Mouse (Mus musculus) midbrain, embryonic 14.5 days (tissue): ENCODE results near the gene Gm12166. TPM values are rescaled to one million over a fixed set of nuclear protein-coding genes. Genes with fewer than 3 reads are reported as not detected.
"Not testable (repeated sequence)": the region's sequence is repeated elsewhere in the genome, so short reads cannot be mapped to it uniquely, and the experiment has no call there.

Source experiments
- ATAC-seq: fragments of 200-750 bp; cut with Nextera tagmentation; 2 replicates; pipeline ENCODE4 v1.8.0; 2017; ENCODE audit warnings: moderate number of reproducible peaks, moderate library complexity; ENCODE audit not compliant: low FRiP score, low TSS enrichment
- DNase-seq: peaks from one replicate; pipeline ENCODE4 v3.0.0-alpha.2; 2015
- H3K27ac ChIP-seq: fragments of 300-500 bp; sonication (generic); replicated peaks from 2 replicates; pipeline ENCODE4 v1.5.1; 2014; ENCODE audit warnings: mild to moderate bottlenecking, low read depth, low read length, moderate library complexity
- H3K27me3 ChIP-seq: fragments of 300-500 bp; sonication (generic); 2 replicates; pipeline ENCODE4 v1.6.1; 2014; ENCODE audit warnings: low read length, control low read depth, mixed read lengths; ENCODE audit not compliant: control insufficient read depth, insufficient read depth
- H3K36me3 ChIP-seq: fragments of 300-500 bp; sonication (generic); 2 replicates; pipeline ENCODE4 v1.6.1; 2014; ENCODE audit warnings: low read length, control low read depth; ENCODE audit not compliant: control insufficient read depth, insufficient read depth
- H3K4me1 ChIP-seq: fragments of 300-500 bp; sonication (generic); 2 replicates; pipeline ENCODE4 v1.6.1; 2014; ENCODE audit warnings: mild to moderate bottlenecking, antibody characterized with exemption, low read length, control low read depth; ENCODE audit not compliant: control insufficient read depth, insufficient read depth
- H3K4me2 ChIP-seq: fragments of 300-500 bp; sonication (generic); 2 replicates; pipeline ENCODE4 v1.6.1; 2014; ENCODE audit warnings: mild to moderate bottlenecking, low read length, moderate library complexity
- H3K4me3 ChIP-seq: fragments of 300-500 bp; sonication (generic); replicated peaks from 2 replicates; pipeline ENCODE4 v1.5.1; 2014; ENCODE audit warnings: low read depth, low read length
- H3K9ac ChIP-seq: fragments of 300-500 bp; sonication (generic); replicated peaks from 2 replicates; pipeline ENCODE4 v1.6.1; 2014; ENCODE audit warnings: mild to moderate bottlenecking, low read length, moderate library complexity
- H3K9me3 ChIP-seq: fragments of 300-500 bp; sonication (generic); 2 replicates; pipeline ENCODE4 v1.6.1; 2016; ENCODE audit warnings: low read length, control low read depth, mixed read lengths; ENCODE audit not compliant: control insufficient read depth
- WGBS: fragments of 180-500 bp; shearing (Covaris S2); extraction: QIAGEN DNeasy Blood & Tissue Kit; methylation state at CpG from one replicate; pipeline ENCODE4 v1.1.7; 2014; 5-methylcytosine and 5-hydroxymethylcytosine counted together
- polyA plus RNA-seq: library from polyadenylated mRNA; unstranded; fragments of >200 nt; fragmentation: Nextera tagmentation; extraction: Ambion mirVana; gene quantifications from 2 replicates; pipeline ENCODE4 v1.2.1, GENCODE M21; 2014

Gene Gm12166
- polyA plus RNA-seq, 1 experiment from 2014 or later: 6.0 TPM

- peaks cover 11% of the 10 kb centered on the region; the same call in 1 of the 2 replicates for H3K4me1 ChIP-seq
- peak overlapping the region; percentile 51 for H3K4me3 ChIP-seq
- H3K9me3 ChIP-seq: no peaks in the 10 kb centered on the region
- DNase-seq (no peak), ATAC-seq (peak; percentile 59)
- H3K27me3 ChIP-seq: no peaks in the 10 kb centered on the region
- H3K36me3 ChIP-seq: no peaks in the 10 kb centered on the region
- WGBS: 26% methylated on average over 13 of the region's 13 CpGs
- H3K9ac ChIP-seq: peak overlapping the region; percentile 85
- H3K27ac ChIP-seq: peak overlapping the region; percentile 86
- H3K4me2 ChIP-seq: peak overlapping the region; percentile 73
These were observed 3.1 kb upstream of the Gm12166 start for GRCm38 (mm10) chr11:46054911-46055895.

DNA sequence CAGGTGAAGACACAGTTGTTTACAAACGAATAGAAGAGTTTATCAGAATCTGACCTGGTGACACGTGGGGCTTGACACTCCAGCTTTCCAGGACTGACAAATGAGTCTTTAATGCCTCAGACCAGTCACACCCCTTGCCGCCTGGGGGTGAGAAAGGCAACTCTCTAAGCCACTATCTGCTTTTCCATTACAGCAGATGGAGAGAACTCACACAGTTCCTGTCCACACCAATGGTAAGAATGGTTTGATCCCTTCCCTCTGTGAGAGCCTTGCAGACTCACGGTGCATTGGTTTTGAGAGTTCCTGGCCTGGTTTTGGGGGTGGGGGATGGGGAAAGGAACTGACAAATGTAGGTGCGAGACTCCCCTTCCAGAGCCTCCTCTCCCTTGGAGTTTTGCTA lies 2.2 kb upstream of the Gm12166 start:
- Histone ChIP-seq H3K27ac (no peak overlapping the region), H3K4me2 (no peak overlapping the region), H3K9me3 (no peaks in the 10 kb centered on the region), H3K4me3 (no peak overlapping the region), H3K36me3 (no peaks in the 10 kb centered on the region), H3K27me3 (no peaks in the 10 kb centered on the region), H3K4me1 (peaks cover 11% of the 10 kb centered on the region; the same call in 1 of the 2 replicates), H3K9ac (no peak overlapping the region)
- DNase-seq (no peak), ATAC-seq (no peak)
- 57% methylated on average over 5 of the region's 5 CpGs for WGBS

DNA sequence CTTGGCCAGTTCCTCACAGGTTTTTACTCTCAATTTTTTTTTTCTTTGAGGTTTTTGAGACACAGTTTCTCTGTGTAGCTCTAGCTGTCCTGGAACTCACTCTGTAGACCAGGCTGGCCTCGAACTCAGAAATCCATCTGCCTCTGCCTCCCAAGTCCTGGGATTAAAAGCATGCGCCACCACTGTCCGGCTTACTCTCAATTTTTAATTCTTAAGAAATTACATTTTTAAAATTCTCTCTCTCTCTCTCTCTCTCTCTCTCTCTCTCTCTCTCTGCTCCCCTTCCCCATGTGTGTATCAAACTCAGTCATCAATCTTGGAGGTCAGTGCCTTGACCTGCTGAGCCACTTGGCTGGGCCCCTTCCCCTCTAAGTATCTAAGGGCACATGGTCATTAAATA lies 1.3 kb upstream of the Gm12166 start:
- not testable (repeated sequence) for H3K4me2 ChIP-seq, H3K9ac ChIP-seq, H3K27me3 ChIP-seq, H3K27ac ChIP-seq, H3K9me3 ChIP-seq, ATAC-seq, H3K4me3 ChIP-seq, DNase-seq, H3K36me3 ChIP-seq
- peaks cover 11% of the 10 kb centered on the region; the same call in 1 of the 2 replicates for H3K4me1 ChIP-seq
- 94% methylated on average over 3 of the region's 3 CpGs for WGBS

DNA sequence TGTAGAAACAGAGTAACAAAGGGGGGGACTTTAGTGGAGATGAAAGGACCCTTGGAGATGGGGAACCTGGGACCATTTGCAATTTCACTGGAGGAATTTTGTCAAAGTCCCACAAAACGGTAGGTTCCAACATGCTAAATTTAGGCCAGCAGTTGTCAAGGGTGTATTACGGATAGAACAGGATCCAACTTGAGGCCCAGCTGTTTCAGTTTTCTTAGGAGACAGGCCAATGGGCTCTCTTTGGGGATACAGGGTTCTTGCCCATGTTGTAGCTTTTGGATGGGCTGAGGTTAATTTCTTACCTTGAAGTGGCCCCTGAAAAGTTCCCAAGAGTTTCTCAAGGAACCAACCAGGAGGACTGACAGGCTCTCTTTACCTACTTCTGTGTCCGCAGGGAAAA lies 4.9 kb downstream of the Gm12166 start:
- Histone ChIP-seq H3K27ac (no peak overlapping the region), H3K4me1 (no peaks in the 10 kb centered on the region), H3K9me3 (no peaks in the 10 kb centered on the region), H3K36me3 (no peaks in the 10 kb centered on the region), H3K27me3 (no peaks in the 10 kb centered on the region), H3K4me2 (no peak overlapping the region), H3K9ac (no peak overlapping the region), H3K4me3 (no peak overlapping the region)
- WGBS: 94% methylated on average over 3 of the region's 3 CpGs
- DNase-seq (no peak), ATAC-seq (no peak)

DNA sequence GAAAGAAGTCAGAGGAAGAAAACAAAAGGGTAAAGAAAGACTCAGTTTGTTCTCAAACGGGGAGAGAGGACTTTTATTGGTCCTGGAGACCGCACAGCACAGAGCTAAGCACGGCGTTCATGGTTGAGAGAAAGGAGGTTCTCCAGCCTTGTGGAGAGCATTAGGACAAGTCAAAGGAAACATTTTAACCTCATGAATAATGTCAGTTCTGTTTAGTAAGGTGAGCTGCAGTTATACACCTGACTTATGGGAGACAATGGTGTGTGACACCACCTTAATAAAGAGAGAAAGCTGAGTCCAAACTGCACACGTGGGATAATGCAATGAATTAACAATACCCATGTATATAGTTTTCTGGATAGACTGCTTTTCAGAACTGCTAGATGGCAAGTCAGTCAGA lies 7.3 kb downstream of the Gm12166 start:
- H3K9me3 ChIP-seq: no peaks in the 10 kb centered on the region
- no peak overlapping the region for H3K4me3 ChIP-seq
- no peak for DNase-seq
- no peaks in the 10 kb centered on the region for H3K27me3 ChIP-seq
- no peaks in the 10 kb centered on the region for H3K4me1 ChIP-seq
- H3K27ac ChIP-seq: no peak overlapping the region
- H3K36me3 ChIP-seq: no peaks in the 10 kb centered on the region
- no peak overlapping the region for H3K9ac ChIP-seq
- ATAC-seq: no peak
- H3K4me2 ChIP-seq: no peak overlapping the region
- WGBS: 92% methylated on average over 5 of the region's 5 CpGs

DNA sequence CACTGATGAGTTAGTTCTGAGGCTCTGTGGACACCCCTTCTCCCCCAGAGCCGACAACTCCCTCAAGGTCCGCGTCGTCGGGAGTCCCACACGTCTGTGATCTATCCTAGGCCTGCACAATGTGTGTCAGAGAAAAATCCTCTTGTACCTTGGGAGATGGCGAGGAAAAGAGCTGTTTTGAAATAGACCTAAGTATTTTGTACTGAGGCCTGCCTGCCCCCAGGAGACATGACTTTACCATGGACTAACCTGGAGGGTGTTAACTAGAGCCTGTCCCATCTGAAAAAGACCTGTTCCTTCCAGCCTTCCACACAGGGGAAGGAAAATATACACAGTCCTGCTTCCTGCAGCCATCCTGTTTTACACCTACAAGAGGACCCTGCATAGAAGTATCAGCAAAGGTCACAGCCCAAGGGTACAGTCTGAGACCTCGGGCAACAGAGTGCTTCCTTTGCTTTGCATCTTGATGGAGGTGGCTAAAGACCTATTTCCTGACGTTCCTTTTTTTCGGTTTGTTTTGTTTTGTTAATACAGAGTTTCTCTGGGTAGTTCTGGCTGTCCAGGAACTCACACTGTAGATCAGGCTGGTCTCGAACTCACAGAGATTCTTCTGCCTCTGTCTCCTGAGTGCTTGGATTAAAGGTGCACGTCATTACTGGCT lies 10.4 kb downstream of the Gm12166 start:
- H3K27ac ChIP-seq: no peak overlapping the region
- H3K4me1 ChIP-seq: no peaks in the 10 kb centered on the region
- ATAC-seq (no peak), DNase-seq (no peak)
- no peaks in the 10 kb centered on the region for H3K36me3 ChIP-seq
- H3K27me3 ChIP-seq: no peaks in the 10 kb centered on the region
- 86% methylated on average over 12 of the region's 12 CpGs for WGBS
- no peaks in the 10 kb centered on the region for H3K9me3 ChIP-seq
- no peak overlapping the region for H3K9ac ChIP-seq
- no peak overlapping the region for H3K4me3 ChIP-seq
- no peak overlapping the region for H3K4me2 ChIP-seq

GRCm38 (mm10) chr11:46040841-46041556 lies 11.1 kb downstream of the Gm12166 start:
- whole genome bisulfite sequencing: 91% methylated on average over 9 of the region's 9 CpGs
- no peak for ATAC-seq
- Histone ChIP-seq H3K4me1 (no peaks in the 10 kb centered on the region), H3K36me3 (no peaks in the 10 kb centered on the region), H3K9me3 (no peaks in the 10 kb centered on the region), H3K9ac (no peak overlapping the region), H3K27ac (no peak overlapping the region), H3K4me2 (no peak overlapping the region), H3K4me3 (no peak overlapping the region), H3K27me3 (no peaks in the 10 kb centered on the region)
- no peak for DNase-seq

DNA sequence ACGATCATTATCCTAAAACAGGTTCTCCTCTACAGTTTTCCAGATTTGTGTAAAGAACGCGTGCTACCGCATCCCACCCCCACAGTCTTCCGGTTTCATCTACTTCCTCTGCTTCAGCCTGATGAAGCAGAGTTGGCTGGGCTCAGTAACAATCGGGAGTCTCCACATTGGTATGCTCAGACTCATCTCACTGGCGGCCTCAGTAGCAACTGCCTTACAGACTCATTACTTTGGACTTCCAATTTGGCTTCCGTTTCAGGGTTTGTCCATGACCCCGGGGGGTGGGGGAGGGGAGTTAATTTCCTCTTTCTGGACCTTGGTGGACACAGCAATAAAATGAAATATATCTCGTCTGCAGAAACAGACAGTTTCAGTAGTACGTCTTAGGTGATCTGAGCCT lies 12.8 kb downstream of the Gm12166 start:
- H3K36me3 ChIP-seq: no peaks in the 10 kb centered on the region
- H3K27me3 ChIP-seq: no peaks in the 10 kb centered on the region
- no peak for ATAC-seq
- WGBS: 78% methylated on average over 11 of the region's 11 CpGs
- no peak overlapping the region for H3K27ac ChIP-seq
- no peaks in the 10 kb centered on the region for H3K9me3 ChIP-seq
- no peak overlapping the region for H3K9ac ChIP-seq
- H3K4me3 ChIP-seq: no peak overlapping the region
- no peak overlapping the region for H3K4me2 ChIP-seq
- H3K4me1 ChIP-seq: no peaks in the 10 kb centered on the region
- DNase-seq: no peak
